Mouse (Mus musculus) cortical plate, adult 2 months (tissue): ENCODE data around the gene Strap.

ENCODE experiments used
- CTCF ChIP-seq: fragments of 200-500 bp; IDR thresholded peaks from 2 replicates; pipeline ENCODE4 v1.5.1; 2011; ENCODE audit warnings: mild to moderate bottlenecking, control low read depth, low read length; ENCODE audit not compliant: insufficient read depth; ENCODE audit errors: extremely low read depth
- POLR2A ChIP-seq: fragments of 200-500 bp; IDR thresholded peaks from 2 replicates; pipeline ENCODE4 v1.6.1; 2011; ENCODE audit warnings: mild to moderate bottlenecking, low read length, control low read depth; ENCODE audit not compliant: insufficient read depth; ENCODE audit errors: extremely low read depth

DNA sequence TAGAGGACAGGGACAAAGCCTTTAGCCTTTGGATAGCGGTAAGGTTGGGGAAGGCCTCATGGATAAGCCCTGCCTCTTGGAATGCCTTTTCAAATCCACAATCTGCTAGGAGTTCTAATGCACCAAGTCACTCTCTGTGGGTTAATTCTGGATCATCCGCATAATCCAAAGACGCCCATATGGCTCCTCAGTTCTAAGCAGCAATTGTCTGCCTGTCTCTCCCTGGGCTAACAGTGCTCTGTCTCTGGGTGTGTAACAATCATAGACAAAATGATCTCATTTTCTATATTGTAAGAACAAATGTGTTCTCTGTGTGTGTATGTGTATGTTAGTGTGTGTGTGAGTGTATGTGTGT lies 21.6 kb upstream of the Strap start:
- no peak for TF ChIP-seq CTCF
- TF ChIP-seq POLR2A = no peak
